Mouse (Mus musculus) liver, postnatal 0 days (tissue): Measurements from ENCODE around the gene Sdk1. TPM values are rescaled to one million over a fixed set of nuclear protein-coding genes. Genes with fewer than 3 reads are reported as not detected.

Source experiments
- ATAC-seq: fragments of 200-750 bp; cut with Nextera tagmentation; 2 replicates; pipeline ENCODE4 v1.8.0; 2017; ENCODE audit warnings: mild to moderate bottlenecking, moderate library complexity
- DNase-seq: peaks from one replicate; pipeline ENCODE4 v3.0.0-alpha.2; 2016
- H3K27ac ChIP-seq: fragments of 300-500 bp; sonication (generic); 2 replicates; pipeline ENCODE4 v1.5.1; 2014; ENCODE audit warnings: antibody characterized with exemption, moderate library complexity, mild to moderate bottlenecking, low read depth
- H3K27me3 ChIP-seq: fragments of 300-500 bp; sonication (generic); 2 replicates; pipeline ENCODE4 v1.6.1; 2014; ENCODE audit warnings: low read length, control low read depth, mixed read lengths; ENCODE audit not compliant: insufficient read depth
- H3K36me3 ChIP-seq: fragments of 300-500 bp; sonication (generic); replicated peaks from 2 replicates; pipeline ENCODE4 v1.6.1; 2014; ENCODE audit warnings: mild to moderate bottlenecking, control low read depth, low read length, moderate library complexity, mixed read lengths; ENCODE audit not compliant: insufficient read depth
- H3K4me1 ChIP-seq: fragments of 300-500 bp; sonication (generic); 2 replicates; pipeline ENCODE4 v1.6.1; 2014; ENCODE audit warnings: antibody characterized with exemption, mild to moderate bottlenecking, control low read depth; ENCODE audit not compliant: insufficient read depth
- H3K4me2 ChIP-seq: fragments of 300-500 bp; sonication (generic); 2 replicates; pipeline ENCODE4 v1.6.1; 2014; ENCODE audit warnings: low read depth, mild to moderate bottlenecking, low read length, moderate library complexity, mixed read lengths
- H3K4me3 ChIP-seq: fragments of 300-500 bp; sonication (generic); 2 replicates; pipeline ENCODE4 v1.5.1; 2014; ENCODE audit warnings: low read depth, low read length
- H3K9ac ChIP-seq: fragments of 300-500 bp; sonication (generic); replicated peaks from 2 replicates; pipeline ENCODE4 v1.6.1; 2014; ENCODE audit warnings: mild to moderate bottlenecking, moderate library complexity
- H3K9me3 ChIP-seq: fragments of 300-500 bp; sonication (generic); 2 replicates; pipeline ENCODE4 v1.6.1; 2016; ENCODE audit warnings: mild to moderate bottlenecking, control low read depth, low read length, mixed read lengths
- CTCF ChIP-seq: sonication (generic); IDR thresholded peaks from 2 replicates; pipeline ENCODE4 v1.5.1; 2016; ENCODE audit warnings: antibody characterized with exemption, low read depth
- EP300 ChIP-seq: IDR thresholded peaks from 2 replicates; pipeline ENCODE4 v1.6.1; 2016; ENCODE audit warnings: antibody characterized with exemption, low read depth, mild to moderate bottlenecking
- WGBS: fragments of 180-500 bp; shearing (Covaris S2); extraction: QIAGEN DNeasy Blood & Tissue Kit; methylation state at CpG from one replicate; pipeline ENCODE4 v1.1.7; 2014; ENCODE audit not compliant: insufficient replicate concordance; 5-methylcytosine and 5-hydroxymethylcytosine counted together
- polyA plus RNA-seq: library from polyadenylated mRNA; unstranded; fragments of >200 nt; fragmentation: Nextera tagmentation; extraction: Ambion mirVana; gene quantifications from 2 replicates; pipeline ENCODE4 v1.2.1, GENCODE M21; 2015

Sdk1 gene
- polyA plus RNA-seq, 1 experiment from 2014 or later: 0.06 TPM

- no peaks in the 10 kb centered on the region for H3K27me3 ChIP-seq
- no peak overlapping the region for H3K9ac ChIP-seq
- H3K27ac ChIP-seq: no peak overlapping the region
- no peaks in the 10 kb centered on the region for H3K36me3 ChIP-seq
- DNase-seq: no peak
- no peaks in the 10 kb centered on the region for H3K9me3 ChIP-seq
- H3K4me1 ChIP-seq: no peaks in the 10 kb centered on the region
- TF ChIP-seq EP300: no peak
- no peak overlapping the region for H3K4me3 ChIP-seq
- ATAC-seq: no peak
- H3K4me2 ChIP-seq: no peak overlapping the region
Observed at GRCm38 (mm10) chr5:141979511-141979910, 738.2 kb downstream of the Sdk1 start.

- Histone ChIP-seq H3K4me2 (no peak overlapping the region), H3K4me1 (no peaks in the 10 kb centered on the region), H3K9ac (no peak overlapping the region), H3K4me3 (no peak overlapping the region), H3K9me3 (no peaks in the 10 kb centered on the region), H3K27me3 (no peaks in the 10 kb centered on the region), H3K27ac (no peak overlapping the region), H3K36me3 (no peaks in the 10 kb centered on the region)
- no peak for DNase-seq
- 76% methylated on average over 6 of the region's 6 CpGs for WGBS
- no peak for ATAC-seq
- TF ChIP-seq CTCF (no peak), EP300 (no peak)
Observed at GRCm38 (mm10) chr5:141980746-141981145, 739.5 kb downstream of the Sdk1 start.

- TF ChIP-seq CTCF (0 out of 2 replicates have a peak, but pooled peaks have one; percentile 1), EP300 (no peak)
- no peaks in the 10 kb centered on the region for H3K27me3 ChIP-seq
- no peak overlapping the region for H3K27ac ChIP-seq
- 68% methylated on average over 4 of the region's 4 CpGs for WGBS
- no peaks in the 10 kb centered on the region for H3K4me1 ChIP-seq
- H3K9ac ChIP-seq: no peak overlapping the region
- no peaks in the 10 kb centered on the region for H3K36me3 ChIP-seq
- no peak overlapping the region for H3K4me2 ChIP-seq
- DNase-seq: no peak
- H3K4me3 ChIP-seq: no peak overlapping the region
- no peaks in the 10 kb centered on the region for H3K9me3 ChIP-seq
- ATAC-seq: no peak
Observed at GRCm38 (mm10) chr5:141984322-141984721, 743.0 kb downstream of the Sdk1 start.

GRCm38 (mm10) chr5:141985003-141985402, 743.7 kb downstream of the Sdk1 start:
- H3K9ac ChIP-seq: no peak overlapping the region
- ATAC-seq (no peak), DNase-seq (peak; percentile 79)
- H3K27me3 ChIP-seq: no peaks in the 10 kb centered on the region
- TF ChIP-seq EP300 (no peak), CTCF (peak; percentile 84)
- no peaks in the 10 kb centered on the region for H3K9me3 ChIP-seq
- H3K4me2 ChIP-seq: no peak overlapping the region
- H3K36me3 ChIP-seq: no peaks in the 10 kb centered on the region
- H3K4me1 ChIP-seq: no peaks in the 10 kb centered on the region
- WGBS: 8% methylated on average over 8 of the region's 8 CpGs
- no peak overlapping the region for H3K4me3 ChIP-seq
- no peak overlapping the region for H3K27ac ChIP-seq

- no peaks in the 10 kb centered on the region for H3K9me3 ChIP-seq
- DNase-seq: no peak
- no peaks in the 10 kb centered on the region for H3K27me3 ChIP-seq
- no peak overlapping the region for H3K4me2 ChIP-seq
- H3K4me1 ChIP-seq: no peaks in the 10 kb centered on the region
- TF ChIP-seq CTCF: no peak
- no peak for TF ChIP-seq EP300
- no peak overlapping the region for H3K9ac ChIP-seq
- H3K36me3 ChIP-seq: no peaks in the 10 kb centered on the region
- H3K4me3 ChIP-seq: no peak overlapping the region
- WGBS: 67% methylated on average over 4 of the region's 4 CpGs
- no peak overlapping the region for H3K27ac ChIP-seq
- ATAC-seq: no peak
Observed at GRCm38 (mm10) chr5:141985551-141985950, 744.3 kb downstream of the Sdk1 start.

GRCm38 (mm10) chr5:141987287-141987799, 746.1 kb downstream of the Sdk1 start:
- DNase-seq (no peak), ATAC-seq (no peak)
- Histone ChIP-seq H3K4me2 (no peak overlapping the region), H3K27me3 (no peaks in the 10 kb centered on the region), H3K4me1 (no peaks in the 10 kb centered on the region), H3K9ac (no peak overlapping the region), H3K9me3 (no peaks in the 10 kb centered on the region), H3K4me3 (no peak overlapping the region), H3K36me3 (no peaks in the 10 kb centered on the region), H3K27ac (no peak overlapping the region)
- no peak for TF ChIP-seq EP300
- TF ChIP-seq CTCF: no peak
- WGBS: 14% methylated on average over 1 of the region's 1 CpGs

- no peak for ATAC-seq
- H3K9ac ChIP-seq: no peak overlapping the region
- no peaks in the 10 kb centered on the region for H3K27me3 ChIP-seq
- TF ChIP-seq CTCF: no peak
- no peak for TF ChIP-seq EP300
- no peaks in the 10 kb centered on the region for H3K9me3 ChIP-seq
- H3K27ac ChIP-seq: no peak overlapping the region
- no peak overlapping the region for H3K4me2 ChIP-seq
- WGBS: 69% methylated on average over 5 of the region's 5 CpGs
- DNase-seq: no peak
- H3K4me3 ChIP-seq: no peak overlapping the region
- no peaks in the 10 kb centered on the region for H3K36me3 ChIP-seq
- H3K4me1 ChIP-seq: no peaks in the 10 kb centered on the region
Observed at GRCm38 (mm10) chr5:141988685-141989084, 747.4 kb downstream of the Sdk1 start.
